Mouse (Mus musculus) layer of hippocampus, adult 2 months (tissue): ENCODE data around the gene Nsdhl. TPM values are rescaled to one million over a fixed set of nuclear protein-coding genes. Genes with fewer than 3 reads are reported as not detected.
A peak's percentile ranks its signal among the peaks of the same experiment; 100 is the strongest.

Experiments
- DNase-seq, 2 experiments: peaks; one replicate each; pipeline ENCODE4 v3.0.0; 2022; ENCODE audit warnings: low spot score in 2 of 2
- H3K27ac ChIP-seq: fragments of 200-600 bp; 2 replicates; pipeline ENCODE4 v1.8.1; 2022
- H3K4me3 ChIP-seq: fragments of 200-600 bp; 2 replicates; pipeline ENCODE4 v1.8.1; 2022; ENCODE audit warnings: mild to moderate bottlenecking
- CTCF ChIP-seq: fragments of 200-600 bp; conservative IDR thresholded peaks from 2 replicates; pipeline ENCODE4 v1.8.1; 2022; ENCODE audit warnings: antibody characterized with exemption, mild to moderate bottlenecking, moderate library complexity
- long read RNA-seq, 2 experiments: library from polyadenylated mRNA; stranded (forward); transcript quantifications; one replicate each; pipeline ENCODE4 v2.0.0; 2021; ENCODE audit warnings: borderline mapping rate in 2 of 2
- total RNA-seq, 2 experiments: library from RNA; stranded (reverse); gene quantifications; 2 replicates each; pipeline ENCODE4 v1.2.3; 2021

Nsdhl gene
- total RNA-seq, result 10 to 100 TPM; 21.3 to 22.1 TPM
- long read RNA-seq, experiment 1, transcript Nsdhl-201 (8 exons, 2,168 nt), result major isoform, 14 of 16 reads
- long read RNA-seq, experiment 1, partial matches to known transcripts, result 1 of 16 reads
- long read RNA-seq, experiment 1, other reads (novel, unspliced or antisense), result 1 of 16 reads
- long read RNA-seq, experiment 2, transcript Nsdhl-201 (8 exons, 2,168 nt), result major isoform, 14 of 14 reads
- long read RNA-seq, experiment 2, partial matches to known transcripts, result 0 of 14 reads
- long read RNA-seq, experiment 2, other reads (novel, unspliced or antisense), result 0 of 14 reads

GRCm38 (mm10) chrX:72917884-72918681 lies at the start of gene Nsdhl, which contains the start of gene Cetn2:
Gene Nsdhl, plus strand, starts transcription at chrX:72918557.
Gene Cetn2, minus strand, starts transcription at chrX:72918411.
- Histone ChIP-seq H3K27ac (peak within 1 kb of the TSS; percentile 81), H3K4me3 (peak within 1 kb of the TSS; percentile 69)
- no peak for TF ChIP-seq CTCF
- peak; percentile 82 to 93 for DNase-seq

DNA sequence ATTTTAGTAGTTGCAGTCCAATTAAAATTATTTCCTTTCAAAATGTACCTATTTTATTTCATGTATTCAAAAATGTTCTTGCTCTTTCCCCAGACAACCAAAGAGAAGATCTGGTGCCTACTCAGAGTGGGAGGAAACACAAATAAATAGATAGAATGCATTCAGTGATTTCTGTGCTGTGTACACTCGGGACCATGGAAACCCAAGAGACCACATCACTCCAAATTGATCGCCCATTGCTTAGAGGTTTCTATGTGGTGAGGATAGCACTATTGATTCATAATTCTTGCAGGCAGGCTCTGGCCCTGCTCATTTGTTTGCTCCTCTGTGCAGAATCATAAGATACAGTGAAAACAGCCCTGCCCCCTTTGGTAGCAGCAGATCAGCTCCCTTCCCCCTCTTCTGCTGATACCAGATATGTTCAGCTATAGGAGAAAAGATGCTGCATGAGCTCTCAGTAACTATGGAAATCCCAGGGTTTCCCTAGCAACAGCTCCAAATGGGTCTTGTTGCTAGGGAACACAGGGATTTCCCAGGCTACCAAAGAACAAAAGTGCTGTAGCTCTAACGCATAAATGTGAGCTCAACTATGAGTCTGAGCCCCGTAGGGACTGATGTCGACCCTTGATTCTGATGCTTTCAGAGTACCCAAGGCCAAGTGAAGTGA lies 22.8 kb upstream of the Nsdhl start:
- peak; percentile 43 to 60 for DNase-seq
- Histone ChIP-seq H3K4me3 (peak overlapping the region; percentile 11; the same call in 1 of the 2 replicates), H3K27ac (peak overlapping the region; percentile 43; the same call in 1 of the 2 replicates)
- no peak for TF ChIP-seq CTCF

DNA sequence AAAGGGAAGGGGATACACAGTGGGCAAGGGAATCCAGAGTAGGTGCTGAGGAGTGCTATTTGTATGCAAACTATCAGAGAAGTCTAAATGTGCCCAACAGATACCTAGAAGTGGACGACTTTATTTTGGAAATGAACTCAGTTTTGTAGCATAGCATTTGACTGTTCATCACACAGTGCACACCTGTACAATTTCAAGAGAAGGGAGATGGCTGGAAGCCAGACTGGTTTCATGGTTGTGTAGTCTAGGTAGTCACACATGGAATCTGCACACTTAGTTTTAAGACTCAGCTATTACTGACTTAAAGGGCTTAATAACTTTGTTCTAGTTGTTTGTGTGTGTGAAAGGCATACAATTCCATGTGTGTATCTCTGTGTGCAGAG lies 22.3 kb upstream of the Nsdhl start:
- DNase-seq, result no peak
- H3K27ac ChIP-seq, result peak overlapping the region; percentile 36; the same call in 1 of the 2 replicates
- no peak overlapping the region for H3K4me3 ChIP-seq
- no peak for TF ChIP-seq CTCF

DNA sequence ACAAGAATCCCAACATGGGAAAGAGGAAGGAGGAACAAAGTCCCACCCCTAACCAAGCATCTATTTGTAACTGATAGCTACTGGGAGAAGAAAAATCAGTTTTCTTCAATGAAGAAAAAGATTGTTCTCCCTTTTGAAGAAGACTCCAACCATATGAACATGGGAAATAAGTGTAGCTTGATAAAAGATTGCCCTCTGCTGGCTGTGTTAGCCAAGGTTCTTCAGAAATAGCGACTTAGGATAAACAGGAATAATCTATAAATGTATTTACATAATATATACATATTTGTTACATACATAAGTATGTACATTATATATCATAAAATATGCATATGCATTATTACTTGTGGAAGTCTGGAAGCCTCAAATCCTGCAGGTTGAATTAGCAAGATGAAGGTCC lies 15.8 kb upstream of the Nsdhl start:
- H3K27ac ChIP-seq, result no peak overlapping the region
- DNase-seq, result no peak
- H3K4me3 ChIP-seq, result no peak overlapping the region
- peak; percentile 70 for TF ChIP-seq CTCF

GRCm38 (mm10) chrX:72907619-72908403 lies 10.5 kb upstream of the Nsdhl start:
- no peak overlapping the region for H3K4me3 ChIP-seq
- TF ChIP-seq CTCF, result no peak
- H3K27ac ChIP-seq, result no peak overlapping the region
- DNase-seq, result no peak

DNA sequence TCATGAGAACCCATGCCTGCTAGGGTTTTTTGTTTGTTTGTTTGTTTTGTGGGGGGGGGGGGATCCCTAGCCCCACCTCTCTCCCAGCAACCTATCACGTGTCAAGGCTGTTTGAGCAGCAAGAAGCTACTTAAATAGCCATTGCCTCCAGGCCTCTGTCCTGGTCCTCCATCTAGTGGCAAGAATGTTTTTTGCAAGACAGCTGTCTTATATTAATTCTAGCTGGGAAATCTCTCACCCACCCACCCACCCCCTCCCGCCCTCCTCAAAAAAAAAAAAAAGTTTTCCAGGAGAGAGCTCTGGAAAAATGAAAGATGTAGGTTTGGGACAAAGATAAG lies 10.0 kb upstream of the Nsdhl start:
- Histone ChIP-seq H3K4me3 (no peak overlapping the region), H3K27ac (no peak overlapping the region)
- peak in 1 of 2 experiments; percentile 25 for DNase-seq
- TF ChIP-seq CTCF, result peak; percentile 65

DNA sequence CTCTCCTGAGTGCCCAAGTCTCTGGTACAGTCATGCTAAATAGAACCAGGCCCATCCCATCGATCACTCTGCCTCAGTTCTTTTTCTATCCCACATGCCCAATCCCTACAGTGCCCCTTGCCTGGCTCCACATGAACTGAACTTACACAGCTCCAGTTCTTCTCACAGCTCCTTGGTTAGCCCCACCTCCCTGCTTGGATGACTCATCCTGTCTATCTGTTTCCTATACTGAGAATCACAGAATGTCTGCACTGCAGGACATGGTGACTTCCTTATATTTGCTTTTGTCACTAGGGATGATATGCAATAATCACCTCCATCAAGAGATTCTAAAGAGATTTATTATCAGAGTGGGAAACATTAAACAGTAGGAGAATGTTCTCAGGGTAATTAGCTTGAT lies 6.7 kb upstream of the Nsdhl start:
- H3K4me3 ChIP-seq, result no peak overlapping the region
- no peak overlapping the region for H3K27ac ChIP-seq
- DNase-seq, result no peak
- no peak for TF ChIP-seq CTCF

- Histone ChIP-seq H3K4me3 (peak overlapping the region; percentile 69), H3K27ac (peak overlapping the region; percentile 81)
- DNase-seq, result no peak
- TF ChIP-seq CTCF, result no peak
Observed at GRCm38 (mm10) chrX:72918682-72919059, 314 bp downstream of the Nsdhl start.

DNA sequence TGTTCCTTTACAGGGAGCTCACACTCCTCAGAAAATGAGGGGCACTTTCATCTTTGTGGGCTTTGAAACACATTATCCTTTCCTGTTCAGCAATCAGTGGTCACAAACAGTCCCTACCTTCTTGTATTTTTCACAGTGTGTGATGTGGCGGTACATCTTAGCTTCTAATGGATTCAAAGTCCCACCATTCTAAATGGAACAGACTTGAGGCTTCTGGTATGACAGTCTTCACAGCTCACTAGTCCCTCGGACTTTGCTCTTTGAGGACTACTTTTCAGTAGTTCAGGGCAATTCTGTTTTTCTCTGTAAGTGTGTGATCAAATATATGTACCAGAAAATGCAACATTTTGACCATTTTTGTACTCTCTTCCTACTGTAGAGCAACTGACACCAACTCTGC lies 3.0 kb downstream of the Nsdhl start:
- TF ChIP-seq CTCF, result no peak
- DNase-seq, result no peak

DNA sequence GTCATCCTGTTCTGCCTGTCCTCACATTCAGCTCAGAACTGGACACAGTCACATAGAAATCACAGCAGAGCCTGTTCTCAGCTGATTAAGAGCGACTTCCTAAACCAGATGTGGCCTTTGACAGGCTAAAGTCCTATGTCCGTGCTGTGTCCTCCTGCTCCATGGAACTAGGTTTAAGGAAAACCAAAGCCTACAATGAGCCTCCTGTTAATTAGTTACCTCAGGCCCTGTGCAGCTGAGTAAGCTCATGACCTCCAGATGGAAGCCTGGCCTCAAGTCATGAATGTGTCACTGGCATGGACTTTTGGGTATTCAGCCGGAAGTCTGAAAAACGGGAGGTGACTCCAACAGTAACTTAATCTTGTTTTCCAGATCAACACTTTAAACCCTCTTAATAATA lies 35.1 kb downstream of the Nsdhl start:
- no peak for DNase-seq
- no peak for TF ChIP-seq CTCF
- Histone ChIP-seq H3K4me3 (no peak overlapping the region), H3K27ac (no peak overlapping the region)

More for the DNA sequence above, 3.0 kb downstream of the Nsdhl start:
- H3K27ac ChIP-seq, result no peak overlapping the region
- H3K4me3 ChIP-seq, result no peak overlapping the region

GRCm38 (mm10) chrX:72956486-72956885 lies 38.1 kb downstream of the Nsdhl start:
- H3K27ac ChIP-seq, result no peak overlapping the region
- H3K4me3 ChIP-seq, result no peak overlapping the region
- DNase-seq, result no peak
- TF ChIP-seq CTCF, result no peak

DNA sequence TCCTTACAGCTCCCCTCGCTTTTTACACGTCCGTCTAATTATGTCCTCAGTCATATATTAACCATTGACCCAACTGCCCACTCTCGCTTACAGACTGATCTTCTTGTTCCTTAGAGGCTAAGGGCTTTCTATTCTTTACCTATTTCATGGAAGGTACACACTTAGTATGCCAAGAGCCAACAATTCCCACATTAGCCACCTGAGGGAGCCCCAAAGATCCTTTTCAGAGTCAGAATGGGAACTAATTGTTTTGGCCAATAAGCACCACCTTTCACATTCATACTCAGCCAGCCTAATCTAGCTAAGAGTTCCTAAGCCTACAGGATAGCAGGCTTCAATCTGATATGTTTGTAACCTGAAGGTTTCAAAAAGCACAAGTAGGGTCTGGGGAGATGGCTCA lies 42.1 kb downstream of the Nsdhl start:
- peak; percentile 66 for TF ChIP-seq CTCF
- H3K27ac ChIP-seq, result no peak overlapping the region
- DNase-seq, result no peak
- no peak overlapping the region for H3K4me3 ChIP-seq
